Mouse (Mus musculus) heart, embryonic 11.5 days (tissue): ENCODE measurements around the gene Vapb. TPM values are rescaled to one million over a fixed set of nuclear protein-coding genes. Genes with fewer than 3 reads are reported as not detected.

Experiments
- ATAC-seq: fragments of 200-750 bp; cut with Nextera tagmentation; replicated peaks from 2 replicates; pipeline ENCODE4 v1.8.0; 2017; ENCODE audit warnings: moderate library complexity; ENCODE audit not compliant: insufficient number of reproducible peaks, low FRiP score, low TSS enrichment
- H3K27ac ChIP-seq: fragments of 300-500 bp; sonication (generic); 2 replicates; pipeline ENCODE4 v1.5.1; 2014; ENCODE audit warnings: mild to moderate bottlenecking, low read depth, low read length
- H3K27me3 ChIP-seq: fragments of 300-500 bp; sonication (generic); 2 replicates; pipeline ENCODE4 v1.6.1; 2014; ENCODE audit warnings: mild to moderate bottlenecking, low read length, mixed read lengths; ENCODE audit not compliant: control insufficient read depth, insufficient read depth
- H3K36me3 ChIP-seq: fragments of 300-500 bp; sonication (generic); 2 replicates; pipeline ENCODE4 v1.6.1; 2014; ENCODE audit warnings: mild to moderate bottlenecking, low read length, moderate library complexity, mixed read lengths; ENCODE audit not compliant: control insufficient read depth, insufficient read depth
- H3K4me1 ChIP-seq: fragments of 300-500 bp; sonication (generic); 2 replicates; pipeline ENCODE4 v1.6.1; 2014; ENCODE audit warnings: low read length; ENCODE audit not compliant: control insufficient read depth, insufficient read depth
- H3K4me2 ChIP-seq: fragments of 300-500 bp; sonication (generic); 2 replicates; pipeline ENCODE4 v1.6.1; 2014; ENCODE audit warnings: mild to moderate bottlenecking, moderate library complexity
- H3K4me3 ChIP-seq: fragments of 300-500 bp; sonication (generic); 2 replicates; pipeline ENCODE4 v1.5.1; 2014; ENCODE audit warnings: low read depth, low read length
- H3K9ac ChIP-seq: fragments of 300-500 bp; sonication (generic); 2 replicates; pipeline ENCODE4 v1.6.1; 2014; ENCODE audit warnings: mild to moderate bottlenecking, low read depth, low read length, moderate library complexity
- H3K9me3 ChIP-seq: fragments of 300-500 bp; sonication (generic); replicated peaks from 2 replicates; pipeline ENCODE4 v1.6.1; 2016; ENCODE audit warnings: low read length; ENCODE audit not compliant: control insufficient read depth
- WGBS: fragments of 180-500 bp; shearing (Covaris S2); extraction: QIAGEN DNeasy Blood & Tissue Kit; methylation state at CpG from one replicate; pipeline ENCODE4 v1.1.7; 2014; ENCODE audit not compliant: insufficient replicate concordance; 5-methylcytosine and 5-hydroxymethylcytosine counted together
- polyA plus RNA-seq: library from polyadenylated mRNA; unstranded; fragments of >200 nt; fragmentation: Nextera tagmentation; extraction: Ambion mirVana; gene quantifications from 2 replicates; pipeline ENCODE4 v1.2.1, GENCODE M21; 2014

The Vapb gene
- 7.9 and 11.1 TPM in 2 replicates for polyA plus RNA-seq

DNA sequence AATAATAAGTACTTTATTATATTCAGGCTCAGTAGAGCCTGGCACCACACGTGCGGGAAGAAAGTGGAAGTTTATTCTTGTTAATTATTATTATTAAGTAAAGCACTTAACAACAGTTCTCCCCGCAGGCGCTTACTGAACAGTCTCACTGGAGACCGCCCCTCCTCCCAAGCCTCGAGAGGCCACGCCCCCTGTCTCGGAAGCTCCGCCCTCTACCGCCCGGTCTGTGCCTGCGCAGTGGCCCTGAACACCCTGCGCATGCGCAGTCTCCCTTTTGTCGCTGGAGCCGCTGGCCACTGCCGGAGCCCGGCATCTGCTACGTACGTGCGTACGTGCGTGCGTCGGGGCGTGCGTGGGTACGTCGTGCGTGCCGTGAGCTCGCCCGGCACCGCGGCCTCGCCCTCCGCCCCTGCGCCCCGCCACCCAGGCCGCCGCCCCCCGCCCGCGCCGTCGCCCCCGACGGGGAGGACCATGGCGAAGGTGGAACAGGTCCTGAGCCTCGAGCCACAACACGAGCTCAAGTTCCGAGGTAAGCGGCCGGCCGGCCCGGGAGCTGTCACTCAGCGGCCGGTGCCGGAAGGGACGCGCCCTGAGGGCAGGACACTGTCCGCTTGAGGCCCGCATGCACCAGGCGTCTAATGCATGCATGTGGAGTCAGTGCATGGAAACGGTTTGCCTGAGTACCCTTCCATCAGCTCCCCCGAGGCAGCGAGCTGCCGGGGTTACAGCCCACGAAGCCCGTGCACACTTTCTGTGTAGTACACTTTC, at the start of gene Vapb:
TSS of gene Vapb (plus strand) at position 290 of the 768 bp plus-strand sequence.
- Histone ChIP-seq H3K4me2 (peak within 1 kb of the TSS; percentile 70), H3K9ac (peak within 1 kb of the TSS; percentile 93), H3K9me3 (no peaks in the 10 kb centered on the region), H3K36me3 (no peaks in the 10 kb centered on the region), H3K27ac (peak within 1 kb of the TSS; percentile 64; the same call in 1 of the 2 replicates), H3K27me3 (no peaks in the 10 kb centered on the region), H3K4me3 (peak within 1 kb of the TSS; percentile 82), H3K4me1 (peaks cover 5% of the 10 kb centered on the region)
- ATAC-seq, result peak; percentile 100
- 1% methylated on average over 69 of the region's 70 CpGs for WGBS

GRCm38 (mm10) chr2:173689835-173690234, 47.5 kb upstream of the Vapb start:
- no peak overlapping the region for H3K4me2 ChIP-seq
- H3K9ac ChIP-seq, result no peak overlapping the region
- H3K27me3 ChIP-seq, result no peaks in the 10 kb centered on the region
- ATAC-seq, result no peak
- H3K27ac ChIP-seq, result no peak overlapping the region
- no peaks in the 10 kb centered on the region for H3K9me3 ChIP-seq
- H3K36me3 ChIP-seq, result 0 out of 2 replicates have a peak, but pooled peaks cover 4% of the 10 kb centered on the region
- no peak overlapping the region for H3K4me3 ChIP-seq
- peaks cover 3% of the 10 kb centered on the region; the same call in 1 of the 2 replicates for H3K4me1 ChIP-seq

DNA sequence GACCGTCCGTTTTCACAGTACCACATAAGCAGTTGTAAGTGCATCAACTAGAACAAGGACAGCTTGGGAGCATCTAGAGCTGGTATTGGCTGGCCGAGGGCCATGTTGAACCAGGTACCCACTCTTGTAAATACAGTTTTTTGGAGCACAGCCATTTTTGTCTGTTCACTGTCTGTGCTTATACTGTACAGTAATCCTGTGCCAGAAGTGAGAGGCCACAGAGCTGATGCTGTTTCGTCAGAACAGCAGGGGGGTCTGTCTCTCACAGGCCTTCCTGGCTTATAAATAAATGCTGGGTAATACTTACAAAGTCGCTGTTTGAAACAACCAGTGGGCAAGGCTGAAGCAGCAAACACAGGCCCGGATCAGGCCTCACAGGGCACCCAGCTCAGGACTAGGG, 45.6 kb upstream of the Vapb start:
- Histone ChIP-seq H3K27me3 (no peaks in the 10 kb centered on the region), H3K9ac (no peak overlapping the region), H3K4me1 (peaks cover 3% of the 10 kb centered on the region; the same call in 1 of the 2 replicates), H3K9me3 (no peaks in the 10 kb centered on the region), H3K36me3 (peaks cover 4% of the 10 kb centered on the region; the same call in 1 of the 2 replicates), H3K4me3 (no peak overlapping the region), H3K4me2 (no peak overlapping the region), H3K27ac (no peak overlapping the region)
- no peak for ATAC-seq
- WGBS, result 91% methylated on average over 6 of the region's 6 CpGs

- no peak for ATAC-seq
- Histone ChIP-seq H3K27me3 (no peaks in the 10 kb centered on the region), H3K9ac (no peak overlapping the region), H3K4me2 (no peak overlapping the region), H3K27ac (no peak overlapping the region), H3K4me3 (no peak overlapping the region), H3K36me3 (peaks cover 10% of the 10 kb centered on the region), H3K4me1 (peaks cover 3% of the 10 kb centered on the region; the same call in 1 of the 2 replicates), H3K9me3 (no peaks in the 10 kb centered on the region)
- 85% methylated on average over 2 of the region's 2 CpGs for WGBS
Measured at GRCm38 (mm10) chr2:173692693-173693092, 44.6 kb upstream of the Vapb start.

GRCm38 (mm10) chr2:173698850-173699249, 38.5 kb upstream of the Vapb start:
- WGBS, result 78% methylated on average over 3 of the region's 3 CpGs
- H3K27me3 ChIP-seq, result no peaks in the 10 kb centered on the region
- H3K9me3 ChIP-seq, result no peaks in the 10 kb centered on the region
- H3K4me3 ChIP-seq, result no peak overlapping the region
- H3K36me3 ChIP-seq, result peaks cover 25% of the 10 kb centered on the region
- H3K27ac ChIP-seq, result no peak overlapping the region
- no peak overlapping the region for H3K9ac ChIP-seq
- H3K4me2 ChIP-seq, result no peak overlapping the region
- no peak for ATAC-seq
- no peaks in the 10 kb centered on the region; the same call in 1 of the 2 replicates for H3K4me1 ChIP-seq

- WGBS, result 67% methylated on average over 16 of the region's 16 CpGs
- Histone ChIP-seq H3K27ac (no peak overlapping the region; the same call in 1 of the 2 replicates), H3K4me3 (no peak overlapping the region), H3K4me1 (peaks cover 7% of the 10 kb centered on the region), H3K27me3 (no peaks in the 10 kb centered on the region), H3K4me2 (no peak overlapping the region), H3K9me3 (no peaks in the 10 kb centered on the region), H3K9ac (no peak overlapping the region), H3K36me3 (peaks cover 21% of the 10 kb centered on the region)
- ATAC-seq, result no peak
Measured at GRCm38 (mm10) chr2:173702096-173702866, 35.0 kb upstream of the Vapb start.

DNA sequence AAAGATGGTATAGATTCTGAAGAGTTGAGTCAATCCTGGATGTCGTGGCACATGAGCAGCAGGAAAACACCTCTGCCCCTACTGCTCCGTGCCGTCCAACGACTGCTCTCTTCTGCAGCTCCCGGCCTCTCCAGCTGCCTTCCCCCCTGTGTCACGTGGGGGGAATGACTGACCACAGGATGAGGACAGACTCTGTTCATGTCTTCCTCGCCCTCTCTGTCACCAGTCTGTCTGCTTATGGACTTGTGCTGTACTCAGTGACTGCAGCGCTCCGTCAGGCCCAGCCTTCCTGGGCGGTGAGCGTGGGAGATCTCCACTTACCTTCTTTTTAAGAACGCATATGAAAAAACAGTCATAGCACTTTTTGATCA, 34.5 kb upstream of the Vapb start:
- Histone ChIP-seq H3K27ac (peak overlapping the region; percentile 22; the same call in 1 of the 2 replicates), H3K9ac (no peak overlapping the region), H3K27me3 (no peaks in the 10 kb centered on the region), H3K9me3 (no peaks in the 10 kb centered on the region), H3K4me2 (no peak overlapping the region), H3K4me3 (no peak overlapping the region), H3K36me3 (peaks cover 18% of the 10 kb centered on the region), H3K4me1 (peaks cover 7% of the 10 kb centered on the region)
- WGBS, result 76% methylated on average over 12 of the region's 12 CpGs
- no peak for ATAC-seq

- peaks cover 5% of the 10 kb centered on the region for H3K36me3 ChIP-seq
- no peak overlapping the region for H3K4me3 ChIP-seq
- H3K9me3 ChIP-seq, result no peaks in the 10 kb centered on the region
- ATAC-seq, result no peak
- H3K4me1 ChIP-seq, result peaks cover 7% of the 10 kb centered on the region
- H3K9ac ChIP-seq, result no peak overlapping the region
- no peak overlapping the region for H3K27ac ChIP-seq
- 76% methylated on average over 15 of the region's 15 CpGs for WGBS
- H3K4me2 ChIP-seq, result 0 out of 2 replicates have a peak overlapping the region, but pooled peaks have one; percentile 4
- H3K27me3 ChIP-seq, result no peaks in the 10 kb centered on the region
Measured at GRCm38 (mm10) chr2:173705827-173706551, 31.3 kb upstream of the Vapb start.
